Mouse (Mus musculus) neural tube, embryonic 14.5 days (tissue): ENCODE data around the gene Olfr1417. TPM values are rescaled to one million over a fixed set of nuclear protein-coding genes. Genes with fewer than 3 reads are reported as not detected.

ENCODE experiments used
- ATAC-seq: fragments of 200-750 bp; cut with Nextera tagmentation; 2 replicates; pipeline ENCODE4 v1.8.0; 2017; ENCODE audit warnings: low read depth, mild to moderate bottlenecking, moderate TSS enrichment, moderate library complexity
- H3K27ac ChIP-seq: fragments of 300-500 bp; sonication (generic); 2 replicates; pipeline ENCODE4 v1.5.1; 2014; ENCODE audit warnings: low read depth, mild to moderate bottlenecking, control low read depth, low read length, moderate library complexity, mixed read lengths
- H3K27me3 ChIP-seq: fragments of 300-500 bp; sonication (generic); 2 replicates; pipeline ENCODE4 v1.6.1; 2014; ENCODE audit warnings: low read length; ENCODE audit not compliant: control insufficient read depth, insufficient read depth
- H3K36me3 ChIP-seq: fragments of 300-500 bp; sonication (generic); 2 replicates; pipeline ENCODE4 v1.6.1; 2014; ENCODE audit warnings: low read length, mixed read lengths; ENCODE audit not compliant: control insufficient read depth, insufficient read depth
- H3K4me1 ChIP-seq: fragments of 300-500 bp; sonication (generic); 2 replicates; pipeline ENCODE4 v1.6.1; 2014; ENCODE audit warnings: low read length; ENCODE audit not compliant: control insufficient read depth, insufficient read depth
- H3K4me2 ChIP-seq: fragments of 300-500 bp; sonication (generic); 2 replicates; pipeline ENCODE4 v1.6.1; 2014; ENCODE audit warnings: mild to moderate bottlenecking, low read depth, low read length, control low read depth
- H3K4me3 ChIP-seq: fragments of 300-500 bp; sonication (generic); 2 replicates; pipeline ENCODE4 v1.5.1; 2014; ENCODE audit warnings: low read depth, low read length, control low read depth, mixed read lengths
- H3K9ac ChIP-seq: fragments of 300-500 bp; sonication (generic); replicated peaks from 2 replicates; pipeline ENCODE4 v1.6.1; 2014; ENCODE audit warnings: low read depth, mild to moderate bottlenecking, control low read depth, low read length, mixed read lengths
- H3K9me3 ChIP-seq: fragments of 300-500 bp; sonication (generic); 2 replicates; pipeline ENCODE4 v1.6.1; 2016; ENCODE audit warnings: low read length; ENCODE audit not compliant: control insufficient read depth
- WGBS: fragments of 180-500 bp; shearing (Covaris S2); extraction: QIAGEN DNeasy Blood & Tissue Kit; methylation state at CpG from one replicate; pipeline ENCODE4 v1.1.7; 2014; 5-methylcytosine and 5-hydroxymethylcytosine counted together
- polyA plus RNA-seq: library from polyadenylated mRNA; unstranded; fragments of >200 nt; fragmentation: Nextera tagmentation; extraction: Ambion mirVana; gene quantifications from 2 replicates; pipeline ENCODE4 v1.2.1, GENCODE M21; 2014

Olfr1417 gene
- polyA plus RNA-seq, 1 experiment from 2014 or later = 0.15 TPM

DNA sequence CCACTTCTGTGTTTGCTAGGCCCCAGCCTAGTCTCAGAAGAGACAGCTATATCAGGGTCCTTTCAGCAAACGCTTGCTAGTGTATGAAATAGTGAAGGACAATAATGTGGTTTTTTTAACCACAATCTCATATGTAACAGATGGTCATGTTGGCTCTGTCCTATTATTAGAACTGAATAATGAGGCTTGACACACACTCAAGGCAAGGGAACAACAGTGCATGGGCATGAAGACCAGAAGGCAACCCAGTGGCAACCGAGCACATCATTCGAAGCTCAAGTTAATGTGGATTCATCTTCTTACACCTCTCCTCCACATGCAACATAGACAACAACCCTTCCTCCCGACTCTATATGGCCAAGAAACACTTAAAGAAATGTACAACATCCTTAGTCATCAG, 7.3 kb upstream of the Olfr1417 start:
- no peaks in the 10 kb centered on the region for H3K27me3 ChIP-seq
- no peaks in the 10 kb centered on the region for H3K9me3 ChIP-seq
- H3K4me2 ChIP-seq = no peak overlapping the region
- H3K4me1 ChIP-seq = no peaks in the 10 kb centered on the region
- H3K36me3 ChIP-seq = no peaks in the 10 kb centered on the region
- WGBS = 90% methylated on average over 4 of the region's 4 CpGs
- no peak overlapping the region for H3K4me3 ChIP-seq
- H3K27ac ChIP-seq = no peak overlapping the region
- ATAC-seq = no peak
- no peak overlapping the region for H3K9ac ChIP-seq

- H3K9ac ChIP-seq = no peak overlapping the region
- no peak overlapping the region for H3K4me3 ChIP-seq
- no peaks in the 10 kb centered on the region for H3K36me3 ChIP-seq
- H3K4me1 ChIP-seq = peaks cover 7% of the 10 kb centered on the region; the same call in 1 of the 2 replicates
- no peak for ATAC-seq
- H3K27ac ChIP-seq = no peak overlapping the region
- H3K9me3 ChIP-seq = no peaks in the 10 kb centered on the region
- H3K4me2 ChIP-seq = no peak overlapping the region
- 27% methylated on average over 4 of the region's 4 CpGs for WGBS
- peaks cover 5% of the 10 kb centered on the region; the same call in 1 of the 2 replicates for H3K27me3 ChIP-seq
These were observed 15.5 kb downstream of the Olfr1417 start for GRCm38 (mm10) chr19:11823346-11824065.

DNA sequence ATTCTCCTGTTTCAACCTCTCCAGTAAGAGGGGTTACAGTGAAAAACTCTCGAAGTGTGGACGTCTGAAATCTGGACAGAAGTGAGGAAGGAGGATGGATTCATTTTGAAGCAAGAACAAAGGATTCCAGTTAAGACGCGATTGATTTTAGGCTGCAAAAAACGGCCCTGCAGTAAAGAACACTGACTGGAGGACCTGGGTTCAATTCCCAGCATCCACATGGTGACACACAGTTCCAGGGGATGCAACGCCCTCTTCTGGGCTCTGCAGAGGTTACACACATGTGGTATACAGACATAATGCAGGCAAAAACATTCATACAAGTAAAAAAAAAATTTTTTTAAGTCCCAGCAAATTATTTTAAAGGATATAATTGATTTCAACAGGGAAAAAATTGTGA, 18.8 kb downstream of the Olfr1417 start:
- Histone ChIP-seq H3K4me1 (peaks cover 7% of the 10 kb centered on the region; the same call in 1 of the 2 replicates), H3K4me3 (peak overlapping the region; percentile 62; the same call in 1 of the 2 replicates), H3K36me3 (no peaks in the 10 kb centered on the region), H3K9me3 (no peaks in the 10 kb centered on the region), H3K27me3 (peaks cover 18% of the 10 kb centered on the region), H3K4me2 (peak overlapping the region; percentile 89), H3K9ac (no peak overlapping the region), H3K27ac (no peak overlapping the region)
- ATAC-seq = no peak
- 34% methylated on average over 6 of the region's 6 CpGs for WGBS

DNA sequence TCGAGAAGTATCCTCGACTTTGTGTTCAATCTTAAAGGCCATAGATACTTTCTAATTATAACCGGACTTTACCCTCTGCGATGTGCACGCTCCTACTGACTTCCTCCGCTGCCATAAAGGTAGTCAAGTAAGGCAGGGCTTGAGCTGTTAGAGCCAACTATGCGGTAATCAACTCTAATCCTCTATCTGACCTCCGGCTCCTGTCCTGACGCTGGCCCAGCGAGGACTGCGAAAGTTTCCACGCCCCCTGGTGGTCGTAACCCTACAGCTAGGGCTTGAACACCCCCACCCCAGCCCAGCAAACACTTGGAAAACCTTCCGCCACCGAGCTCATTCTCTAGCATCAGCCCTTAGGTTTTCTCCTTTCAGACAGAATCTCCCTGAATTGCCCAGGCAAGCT, 19.2 kb downstream of the Olfr1417 start:
- WGBS = 2% methylated on average over 15 of the region's 15 CpGs
- H3K4me2 ChIP-seq = peak overlapping the region; percentile 89
- peak overlapping the region; percentile 62 for H3K4me3 ChIP-seq
- H3K27me3 ChIP-seq = peaks cover 18% of the 10 kb centered on the region
- ATAC-seq = peak; percentile 77
- no peaks in the 10 kb centered on the region for H3K9me3 ChIP-seq
- H3K36me3 ChIP-seq = no peaks in the 10 kb centered on the region
- H3K4me1 ChIP-seq = peaks cover 7% of the 10 kb centered on the region; the same call in 1 of the 2 replicates
- H3K27ac ChIP-seq = no peak overlapping the region
- H3K9ac ChIP-seq = no peak overlapping the region

GRCm38 (mm10) chr19:11819143-11819700, 19.8 kb downstream of the Olfr1417 start, which contains the start of gene Stx3:
Gene Stx3 (minus strand): TSS chr19:11819403.
- peak within 1 kb of the TSS; percentile 62 for H3K4me3 ChIP-seq
- under 1% methylated on average over 20 of the region's 20 CpGs for WGBS

DNA sequence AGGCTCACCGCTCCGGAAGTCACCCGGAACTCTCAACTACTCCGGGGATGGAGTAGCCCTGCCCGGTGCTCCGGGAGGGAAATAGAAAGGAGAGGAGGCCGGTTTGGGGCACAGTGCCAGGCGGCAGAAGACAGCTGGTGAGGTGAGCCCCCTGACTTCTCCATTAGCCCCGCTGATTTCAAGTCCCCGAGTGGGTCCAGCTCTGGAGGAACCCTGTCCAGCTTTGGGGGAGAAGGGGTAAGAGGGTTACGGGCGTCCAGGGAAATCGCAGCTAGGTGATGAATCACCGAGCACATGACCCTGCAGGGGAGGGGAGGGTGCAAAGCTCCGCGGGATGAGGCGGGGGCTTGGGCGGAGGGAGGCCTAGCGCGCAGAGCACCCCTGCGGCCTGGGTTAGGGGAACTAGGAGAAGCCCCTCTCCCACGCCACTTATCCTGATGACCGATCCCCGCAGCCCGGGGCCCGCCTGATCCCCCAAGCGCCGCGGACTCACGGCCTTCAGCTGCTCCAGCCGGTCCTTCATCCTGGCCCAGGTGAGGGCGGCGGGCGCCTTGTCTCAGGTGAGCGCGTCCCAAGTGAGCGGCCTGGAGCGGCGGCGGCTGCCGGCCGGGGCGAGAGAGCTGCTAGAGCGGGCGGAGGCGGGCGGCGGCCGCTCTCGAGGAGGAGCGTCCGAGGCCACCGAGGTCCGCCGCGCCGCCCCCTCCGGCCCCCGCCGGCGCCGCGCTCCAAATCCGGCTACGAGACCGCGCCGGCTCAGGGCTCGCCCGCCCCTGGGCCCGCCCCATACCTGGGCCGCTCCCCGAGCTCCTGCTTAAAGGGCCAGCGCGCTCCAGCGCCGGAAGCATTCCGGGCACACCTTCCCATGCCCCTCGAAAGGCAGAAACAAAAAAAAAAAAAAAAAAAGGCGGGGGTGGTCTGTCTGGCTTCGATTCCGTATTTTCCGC, 20.5 kb downstream of the Olfr1417 start:
- Histone ChIP-seq H3K36me3 (no peaks in the 10 kb centered on the region), H3K27me3 (peaks cover 18% of the 10 kb centered on the region), H3K4me3 (peak overlapping the region; percentile 62), H3K9me3 (no peaks in the 10 kb centered on the region), H3K4me2 (peak overlapping the region; percentile 89), H3K27ac (no peak overlapping the region), H3K9ac (peak overlapping the region; percentile 70), H3K4me1 (peaks cover 7% of the 10 kb centered on the region; the same call in 1 of the 2 replicates)
- WGBS = under 1% methylated on average over 67 of the region's 83 CpGs
- peak; percentile 83 for ATAC-seq

More at GRCm38 (mm10) chr19:11819143-11819700, 19.8 kb downstream of the Olfr1417 start, which contains the start of gene Stx3:
- H3K36me3 ChIP-seq = no peaks in the 10 kb centered on the region
- no peak within 1 kb of the TSS for H3K27ac ChIP-seq
- H3K4me2 ChIP-seq = peak within 1 kb of the TSS; percentile 89
- peak within 1 kb of the TSS; percentile 70 for H3K9ac ChIP-seq
- H3K4me1 ChIP-seq = peaks cover 7% of the 10 kb centered on the region; the same call in 1 of the 2 replicates
- H3K27me3 ChIP-seq = peaks cover 18% of the 10 kb centered on the region
- ATAC-seq = no peak; the same call in 1 of the 2 replicates
- no peaks in the 10 kb centered on the region for H3K9me3 ChIP-seq

DNA sequence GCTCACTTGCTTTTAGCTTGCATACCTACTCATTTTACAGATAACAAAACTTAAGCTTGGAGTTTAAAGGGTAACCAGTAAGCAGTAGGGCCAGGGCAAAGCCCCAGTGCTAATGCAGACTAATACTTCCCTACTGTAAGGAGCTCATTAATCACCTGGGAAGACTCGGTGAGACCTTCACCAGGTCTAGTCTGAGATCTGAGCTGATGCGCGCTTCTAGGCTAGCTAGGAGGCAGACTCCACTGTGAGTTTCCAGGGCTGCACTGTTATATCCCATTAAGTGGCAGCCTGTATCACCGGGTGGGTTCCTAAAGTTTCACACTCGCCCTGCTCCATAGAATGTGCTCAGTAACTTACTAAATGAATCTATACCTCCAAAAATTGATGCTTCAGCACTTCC, 21.4 kb downstream of the Olfr1417 start:
- H3K9ac ChIP-seq = no peak overlapping the region
- H3K4me3 ChIP-seq = peak overlapping the region; percentile 62; the same call in 1 of the 2 replicates
- H3K4me1 ChIP-seq = peaks cover 7% of the 10 kb centered on the region; the same call in 1 of the 2 replicates
- ATAC-seq = no peak
- WGBS = 10% methylated on average over 5 of the region's 5 CpGs
- H3K27me3 ChIP-seq = peaks cover 18% of the 10 kb centered on the region
- H3K4me2 ChIP-seq = peak overlapping the region; percentile 89; the same call in 1 of the 2 replicates
- H3K27ac ChIP-seq = no peak overlapping the region
- H3K36me3 ChIP-seq = no peaks in the 10 kb centered on the region
- H3K9me3 ChIP-seq = no peaks in the 10 kb centered on the region

GRCm38 (mm10) chr19:11816706-11817105, 22.3 kb downstream of the Olfr1417 start:
- no peak for ATAC-seq
- no peaks in the 10 kb centered on the region for H3K9me3 ChIP-seq
- no peak overlapping the region for H3K4me3 ChIP-seq
- H3K27ac ChIP-seq = no peak overlapping the region
- 25% methylated on average over 6 of the region's 6 CpGs for WGBS
- peaks cover 18% of the 10 kb centered on the region for H3K27me3 ChIP-seq
- H3K36me3 ChIP-seq = no peaks in the 10 kb centered on the region
- H3K4me1 ChIP-seq = peaks cover 7% of the 10 kb centered on the region; the same call in 1 of the 2 replicates
- H3K9ac ChIP-seq = no peak overlapping the region
- no peak overlapping the region for H3K4me2 ChIP-seq
